Mouse (Mus musculus) CH12.LX (cell line): ENCODE measurements around the gene Klf9. TPM values are rescaled to one million over a fixed set of nuclear protein-coding genes. Genes with fewer than 3 reads are reported as not detected.

Experiments
- DNase-seq: peaks from one replicate; pipeline ENCODE4 v3.0.0-alpha.2; 2013; ENCODE audit errors: extremely low read depth
- H3K27ac ChIP-seq: 2 replicates; pipeline ENCODE4 v1.5.1; 2012; ENCODE audit warnings: low read depth, mild to moderate bottlenecking, control low read depth, moderate library complexity; ENCODE audit not compliant: insufficient read depth
- H3K27me3 ChIP-seq: replicated peaks from 2 replicates; pipeline ENCODE3; 2012; ENCODE audit warnings: inconsistent platforms
- H3K36me3 ChIP-seq, 2 experiments: replicated peaks in 1 of 2; 2 replicates each; pipeline versions ENCODE3 to v1.6.1; 2012; ENCODE audit warnings: inconsistent platforms in 1 of 2, low read length in 1 of 2, mild to moderate bottlenecking in 1 of 2, mixed read lengths in 1 of 2, moderate library complexity in 1 of 2; ENCODE audit not compliant: control insufficient read depth in 1 of 2, insufficient read depth in 1 of 2
- H3K4me1 ChIP-seq, 2 experiments: 2 replicates each; pipeline ENCODE4 v1.6.1; 2012; ENCODE audit warnings: inconsistent platforms in 1 of 2, moderate library complexity in 1 of 2; ENCODE audit not compliant: insufficient read depth in 2 of 2, control insufficient read depth in 1 of 2
- H3K4me2 ChIP-seq: 2 replicates; pipeline ENCODE4 v1.6.1; 2012; ENCODE audit warnings: low read depth, mild to moderate bottlenecking, control low read depth; ENCODE audit not compliant: poor library complexity, insufficient read depth, severe bottlenecking
- H3K4me3 ChIP-seq, 3 experiments: fragments of 150-350 bp in 1 of 3; sonication (generic) in 1 of 3; replicated peaks in 1 of 3; 2 replicates each; pipeline versions ENCODE3 to v1.5.1; 2011 to 2012; ENCODE audit warnings: low read depth in 2 of 3, low read length in 2 of 3, mild to moderate bottlenecking in 2 of 3, moderate library complexity in 2 of 3, control low read depth in 1 of 3, improper control_type of control experiment in 1 of 3, inconsistent platforms in 1 of 3, mixed read lengths in 1 of 3; ENCODE audit not compliant: poor library complexity in 1 of 3
- H3K79me2 ChIP-seq: replicated peaks from 2 replicates; pipeline ENCODE4 v1.6.1; 2012; ENCODE audit warnings: mild to moderate bottlenecking, moderate library complexity; ENCODE audit not compliant: control insufficient read depth, poor library complexity, insufficient read depth, severe bottlenecking; ENCODE audit errors: extremely low read depth
- H3K9ac ChIP-seq: 2 replicates; pipeline ENCODE4 v1.6.1; 2012; ENCODE audit warnings: low read depth, mild to moderate bottlenecking, control low read depth, moderate library complexity; ENCODE audit not compliant: insufficient read depth
- H3K9me3 ChIP-seq: replicated peaks from 2 replicates; pipeline ENCODE3; 2012; ENCODE audit warnings: low read length, inconsistent platforms, mixed read lengths
- BHLHE40 ChIP-seq: IDR thresholded peaks from 2 replicates; pipeline ENCODE4 v1.6.1; 2011; ENCODE audit warnings: mild to moderate bottlenecking, low read depth, low read length, improper control_type of control experiment
- E2F4 ChIP-seq: IDR thresholded peaks from 2 replicates; pipeline ENCODE4 v1.6.1; 2011; ENCODE audit warnings: low read depth, low read length, improper control_type of control experiment; ENCODE audit not compliant: insufficient replicate concordance
- ELF1 ChIP-seq: IDR thresholded peaks from 2 replicates; pipeline ENCODE4 v1.6.1; 2014; ENCODE audit warnings: low read depth, mild to moderate bottlenecking, inconsistent platforms, low read length, improper control_type of control experiment
- ETS1 ChIP-seq: conservative IDR thresholded peaks from 2 replicates; pipeline ENCODE4 v1.6.1; 2012; ENCODE audit warnings: low read depth, mild to moderate bottlenecking, inconsistent platforms, low read length, improper control_type of control experiment, moderate library complexity
- HCFC1 ChIP-seq: IDR thresholded peaks from 2 replicates; pipeline ENCODE4 v1.6.1; 2012; ENCODE audit warnings: low read depth, mild to moderate bottlenecking, inconsistent platforms, low read length, improper control_type of control experiment
- JUND ChIP-seq: conservative IDR thresholded peaks from 2 replicates; pipeline ENCODE4 v1.6.1; 2011; ENCODE audit warnings: low read depth, low read length, improper control_type of control experiment
- MAFK ChIP-seq: IDR thresholded peaks from 2 replicates; pipeline ENCODE4 v1.6.1; 2011; ENCODE audit warnings: low read length, improper control_type of control experiment; ENCODE audit not compliant: insufficient replicate concordance
- MAX ChIP-seq: IDR thresholded peaks from 2 replicates; pipeline ENCODE4 v1.6.1; 2011; ENCODE audit warnings: low read length, improper control_type of control experiment
- MAZ ChIP-seq: IDR thresholded peaks from 2 replicates; pipeline ENCODE4 v1.6.1; 2012; ENCODE audit warnings: low read depth, mild to moderate bottlenecking, inconsistent platforms, low read length, improper control_type of control experiment, moderate library complexity
- MYC ChIP-seq: IDR thresholded peaks from 2 replicates; pipeline ENCODE4 v1.6.1; 2011; ENCODE audit warnings: low read depth, mild to moderate bottlenecking, improper control_type of control experiment, low read length
- NELFE ChIP-seq: IDR thresholded peaks from 2 replicates; pipeline ENCODE4 v1.6.1; 2011; ENCODE audit warnings: low read depth, low read length, improper control_type of control experiment
- NRF1 ChIP-seq: IDR thresholded peaks from 2 replicates; pipeline ENCODE4 v1.6.1; 2014; ENCODE audit warnings: low read depth, mild to moderate bottlenecking, inconsistent platforms, low read length, improper control_type of control experiment, moderate library complexity
- PAX5 ChIP-seq: IDR thresholded peaks from 2 replicates; pipeline ENCODE4 v1.6.1; 2012; ENCODE audit warnings: low read length, inconsistent platforms, mixed read lengths
- RCOR1 ChIP-seq: conservative IDR thresholded peaks from 2 replicates; pipeline ENCODE4 v1.6.1; 2012; ENCODE audit warnings: low read depth, mild to moderate bottlenecking, inconsistent platforms, low read length, improper control_type of control experiment
- SIN3A ChIP-seq: IDR thresholded peaks from 2 replicates; pipeline ENCODE4 v1.6.1; 2012; ENCODE audit warnings: low read length, improper control_type of control experiment, inconsistent platforms
- SMC3 ChIP-seq: IDR thresholded peaks from 2 replicates; pipeline ENCODE4 v1.6.1; 2011; ENCODE audit warnings: low read depth, low read length, improper control_type of control experiment
- TBP ChIP-seq: conservative IDR thresholded peaks from 2 replicates; pipeline ENCODE4 v1.6.1; 2011; ENCODE audit warnings: low read depth, low read length, improper control_type of control experiment
- TCF12 ChIP-seq: IDR thresholded peaks from 2 replicates; pipeline ENCODE4 v1.6.1; 2014; ENCODE audit warnings: low read depth, mild to moderate bottlenecking, inconsistent platforms, low read length, improper control_type of control experiment
- UBTF ChIP-seq: IDR thresholded peaks from 2 replicates; pipeline ENCODE4 v1.6.1; 2012; ENCODE audit warnings: low read depth, mild to moderate bottlenecking, inconsistent platforms, low read length, improper control_type of control experiment, moderate library complexity
- USF1 ChIP-seq: IDR thresholded peaks from 2 replicates; pipeline ENCODE4 v1.6.1; 2014; ENCODE audit warnings: low read depth, mild to moderate bottlenecking, inconsistent platforms, low read length, improper control_type of control experiment
- USF2 ChIP-seq: conservative IDR thresholded peaks from 2 replicates; pipeline ENCODE4 v1.6.1; 2011; ENCODE audit warnings: low read depth, low read length, improper control_type of control experiment
- ZC3H11A ChIP-seq: IDR thresholded peaks from 2 replicates; pipeline ENCODE4 v1.6.1; 2012; ENCODE audit warnings: low read depth, mild to moderate bottlenecking, inconsistent platforms, low read length, improper control_type of control experiment
- ZKSCAN1 ChIP-seq: IDR thresholded peaks from 2 replicates; pipeline ENCODE4 v1.6.1; 2012; ENCODE audit warnings: low read depth, inconsistent platforms, low read length, improper control_type of control experiment, borderline replicate concordance
- ZNF384 ChIP-seq: IDR thresholded peaks from 2 replicates; pipeline ENCODE4 v1.6.1; 2012; ENCODE audit warnings: low read depth, low read length, improper control_type of control experiment, inconsistent platforms
- dilution Hi-C: fragments of 300-500 bp; cut with MboI; formaldehyde crosslinking; loops from 2 replicates; pipeline ENCODE4 v1.14.3; 2020; ENCODE audit warnings: low sequenced_read_pairs; ENCODE audit not compliant: extremely low pct_unique_long_range_greater_than_20kb, extremely low pct_ligation_motif_present
- in situ Hi-C: fragments of 300-500 bp; cut with MboI; formaldehyde crosslinking; loops from 3 replicates; pipeline ENCODE4 v1.14.3; 2019; ENCODE audit warnings: low sequenced_read_pairs, low pct_ligation_motif_present, low pct_unique_long_range_greater_than_20kb, mixed read lengths
- polyA plus RNA-seq: library from polyadenylated mRNA; unstranded; fragments of >175 nt; gene quantifications from 2 replicates; pipeline ENCODE4 v1.2.1, GENCODE M21; 2012; ENCODE audit warnings: low read depth; ENCODE audit not compliant: insufficient read length
- total RNA-seq, 2 experiments: library from RNA; depleted of rRNA; stranded (reverse); fragments of 300-350 nt in 1 of 2; fragments of >200 nt in 1 of 2; gene quantifications; 2 replicates each; pipeline ENCODE4 v1.2.3; 2012 to 2014

Klf9 gene
- total and polyA plus RNA-seq, 3 experiments, result not detected

- no peak overlapping the region for H3K4me2 ChIP-seq
- no peak for TF ChIP-seq PAX5
- no peak for TF ChIP-seq MAFK
- no peak for TF ChIP-seq ELF1
- no peak for TF ChIP-seq MYC
- TF ChIP-seq ZKSCAN1, result no peak
- TF ChIP-seq MAX, result no peak
- no peak for TF ChIP-seq USF1
- no peak for TF ChIP-seq BHLHE40
- TF ChIP-seq ETS1, result no peak
- no peak for TF ChIP-seq TBP
- no peak for TF ChIP-seq SIN3A
- TF ChIP-seq JUND, result no peak
- no peak for TF ChIP-seq NRF1
- TF ChIP-seq RCOR1, result no peak
- no peak for TF ChIP-seq TCF12
- TF ChIP-seq ZC3H11A, result no peak
- no peak for TF ChIP-seq NELFE
- TF ChIP-seq HCFC1, result no peak
- no peak for TF ChIP-seq MAZ
- TF ChIP-seq, all 38 proteins: peak for 0
- DNase-seq, result no peak
- H3K9me3 ChIP-seq, result no peaks in the 10 kb centered on the region
- no peaks in the 10 kb centered on the region for H3K79me2 ChIP-seq
- dilution Hi-C loops, result no loop called here
- peaks cover 6 to 20% of the 10 kb centered on the region in 2 experiments; a peak in 3 of 4 replicates for H3K4me1 ChIP-seq
- H3K36me3 ChIP-seq, result no peaks in the 10 kb centered on the region
- no peaks in the 10 kb centered on the region for H3K27me3 ChIP-seq
- no peak overlapping the region for H3K9ac ChIP-seq
- H3K4me3 ChIP-seq, result no peak overlapping the region
- no peak overlapping the region for H3K27ac ChIP-seq
- in situ Hi-C loops, result no loop called here
Observed at GRCm38 (mm10) chr19:23132720-23133426, 8.2 kb upstream of the Klf9 start.

GRCm38 (mm10) chr19:23133427-23134094 lies 7.5 kb upstream of the Klf9 start:
- peaks cover 6 to 20% of the 10 kb centered on the region in 2 experiments; a peak in 3 of 4 replicates for H3K4me1 ChIP-seq
- no peak overlapping the region for H3K9ac ChIP-seq
- TF ChIP-seq NELFE, result no peak
- no peak for TF ChIP-seq JUND
- no peak for TF ChIP-seq MAZ
- no peak for TF ChIP-seq ETS1
- TF ChIP-seq E2F4, result no peak
- TF ChIP-seq SMC3, result no peak
- no peak for TF ChIP-seq HCFC1
- TF ChIP-seq ZNF384, result no peak
- TF ChIP-seq USF2, result no peak
- TF ChIP-seq TCF12, result no peak
- no peak for TF ChIP-seq UBTF
- TF ChIP-seq, all 38 proteins: peak for 0
- in situ Hi-C loops (no loop called here), dilution Hi-C loops (no loop called here)
- Histone ChIP-seq H3K4me3 (no peak overlapping the region), H3K79me2 (no peaks in the 10 kb centered on the region), H3K36me3 (no peaks in the 10 kb centered on the region), H3K4me2 (no peak overlapping the region), H3K9me3 (no peaks in the 10 kb centered on the region), H3K27me3 (no peaks in the 10 kb centered on the region), H3K27ac (no peak overlapping the region)
- DNase-seq, result no peak
